In the genomic region with DNA sequence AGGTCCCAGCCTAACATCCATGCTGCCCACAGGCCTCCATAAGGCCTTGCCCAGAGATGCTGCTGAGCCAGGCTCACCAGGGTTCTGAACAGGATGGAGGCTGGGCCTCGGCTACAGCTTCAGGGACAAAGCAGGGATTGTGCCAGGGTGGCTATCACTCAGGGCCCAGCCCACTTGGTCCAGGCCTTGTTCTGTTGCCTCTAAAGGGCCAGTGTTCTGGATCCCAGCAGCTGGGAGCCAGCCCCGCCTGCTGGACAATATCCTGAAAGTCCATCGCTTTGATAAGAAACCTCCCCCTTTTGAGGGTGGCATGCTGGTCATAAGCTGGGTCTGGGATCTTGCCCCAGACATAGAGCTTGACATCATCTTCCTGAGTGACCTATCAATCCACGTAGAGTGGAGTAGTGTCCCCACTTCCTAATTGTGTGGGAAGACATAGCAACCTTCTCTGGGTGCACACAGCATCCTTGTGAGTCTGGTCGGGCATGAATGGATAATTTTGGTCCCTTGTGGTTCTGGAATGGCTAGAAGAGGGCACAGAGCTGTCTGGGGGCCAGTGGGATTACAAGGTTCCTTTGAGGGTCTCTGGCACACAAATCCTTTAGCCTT, we compare ENCODE assay signal across 15 mouse cellular contexts. TPM values are rescaled to one million over a fixed set of nuclear protein-coding genes. Genes with fewer than 3 reads are reported as not detected.
DNase-seq lines count a peak whose midpoint lies in the region; ATAC-seq and TF ChIP-seq lines count a peak whose summit lies in the region.
"Had no signal": no experiment of that assay in that cellular context is flagged by ENCODE, and none has a peak within 500 bp of the region (broad histone marks: within the 10 kb centered on the region; RNA-seq: fewer than 3 reads in every experiment).

No protein-coding gene starts in this region.

- WGBS in hindbrain, embryonic 10.5 days = 70% methylated on average over 5 of the region's 5 CpGs
- WGBS in hindbrain, embryonic 14.5 days = 61% methylated on average over 5 of the region's 5 CpGs
- 69% methylated on average over 5 of the region's 5 CpGs for WGBS in stomach, postnatal 0 days

- H3K9ac ChIP-seq in hindbrain, embryonic 14.5 days = no peak overlapping the region
- H3K9ac ChIP-seq in stomach, postnatal 0 days (ENCODE audit: low read length) = no peak overlapping the region
- H3K9ac ChIP-seq: embryonic facial prominence, embryonic 12.5 days had no signal

- no peak overlapping the region for H3K4me2 ChIP-seq in hindbrain, embryonic 14.5 days (replicated peaks)
- no peak overlapping the region for H3K4me2 ChIP-seq in stomach, postnatal 0 days (replicated peaks; ENCODE audit: low read depth)
- H3K4me2 ChIP-seq: embryonic facial prominence, embryonic 12.5 days had no signal

- TF ChIP-seq EP300 in stomach, postnatal 0 days (optimal IDR thresholded peaks at IDR 0.05) = no peak

- H3K9me3 ChIP-seq in hindbrain, embryonic 10.5 days = no peaks in the 10 kb centered on the region
- no peaks in the 10 kb centered on the region for H3K9me3 ChIP-seq in hindbrain, embryonic 14.5 days (ENCODE audit: control insufficient read depth, low read length)
- H3K9me3 ChIP-seq in stomach, postnatal 0 days (ENCODE audit: control insufficient read depth, low read length) = peaks cover 2% of the 10 kb centered on the region; the same call in 1 of the 2 replicates

- peak overlapping the region; percentile 23; the same call in 1 of the 2 replicates for H3K27ac ChIP-seq in hindbrain, embryonic 10.5 days
- no peak overlapping the region for H3K27ac ChIP-seq in hindbrain, embryonic 14.5 days
- no peak overlapping the region for H3K27ac ChIP-seq in stomach, postnatal 0 days (replicated peaks)
- H3K27ac ChIP-seq: embryonic facial prominence, embryonic 12.5 days; heart, adult 2 months; kidney, postnatal 0 days had no signal

- TF ChIP-seq CTCF in stomach, postnatal 0 days (IDR thresholded peaks at IDR 0.05; ENCODE audit: low read depth) = 0 out of 2 replicates have a peak, but pooled peaks have one; percentile 9

- peaks cover 22% of the 10 kb centered on the region for H3K36me3 ChIP-seq in hindbrain, embryonic 10.5 days
- H3K36me3 ChIP-seq in hindbrain, embryonic 14.5 days (replicated peaks; ENCODE audit: control insufficient read depth, insufficient read depth) = peaks cover 3% of the 10 kb centered on the region; the same call in 1 of the 2 replicates
- no peaks in the 10 kb centered on the region for H3K36me3 ChIP-seq in stomach, postnatal 0 days (ENCODE audit: control insufficient read depth, insufficient read depth, low read length)
- H3K36me3 ChIP-seq: embryonic facial prominence, embryonic 12.5 days had no signal

- no peak for ATAC-seq in hindbrain, embryonic 14.5 days (ENCODE audit: low FRiP score)
- ATAC-seq in stomach, postnatal 0 days (ENCODE audit: low FRiP score, low TSS enrichment) = no peak
- ATAC-seq in megakaryocyte, adult 5-6 weeks (ENCODE audit: poor library complexity, severe bottlenecking) = no peak

- peaks cover 86% of the 10 kb centered on the region for H3K4me1 ChIP-seq in hindbrain, embryonic 10.5 days (replicated peaks)
- peaks cover 86% of the 10 kb centered on the region for H3K4me1 ChIP-seq in hindbrain, embryonic 14.5 days (replicated peaks; ENCODE audit: control insufficient read depth, insufficient read depth, low read length)
- H3K4me1 ChIP-seq in stomach, postnatal 0 days (replicated peaks; ENCODE audit: control insufficient read depth, insufficient read depth) = no peaks in the 10 kb centered on the region

- H3K27me3 ChIP-seq in hindbrain, embryonic 10.5 days (ENCODE audit: insufficient read depth, poor library complexity, severe bottlenecking) = peaks cover 21% of the 10 kb centered on the region
- no peaks in the 10 kb centered on the region for H3K27me3 ChIP-seq in hindbrain, embryonic 14.5 days (ENCODE audit: control insufficient read depth, insufficient read depth, low read length)
- H3K27me3 ChIP-seq in stomach, postnatal 0 days (ENCODE audit: control insufficient read depth, insufficient read depth, low read length) = peaks cover 6% of the 10 kb centered on the region

- H3K4me3 ChIP-seq in hindbrain, embryonic 10.5 days = no peak overlapping the region
- H3K4me3 ChIP-seq in hindbrain, embryonic 14.5 days (replicated peaks; ENCODE audit: low read length) = no peak overlapping the region
- H3K4me3 ChIP-seq in stomach, postnatal 0 days (ENCODE audit: low read depth, low read length) = no peak overlapping the region
- H3K4me3 ChIP-seq: embryonic facial prominence, embryonic 12.5 days; heart, adult 2 months; myocyte had no signal

- no peak for DNase-seq in hindbrain, embryonic 10.5 days (ENCODE audit: low spot score)
- no peak for DNase-seq in hindbrain, embryonic 14.5 days (ENCODE audit: low spot score)
- peak; percentile 71 for DNase-seq in right cerebral cortex, adult 18-20 months
- DNase-seq in right cerebral cortex, postnatal 25 days = no peak
- DNase-seq in cerebellum, postnatal 25 days = peak; percentile 39 to 43
- DNase-seq in stomach, postnatal 0 days (ENCODE audit: low spot score) = no peak
- no peak for DNase-seq in kidney, adult 8-10 months
- DNase-seq: adrenal gland, postnatal 25 days; heart, adult 2 months; heart, postnatal 10 days; lung, adult 18-20 months had no signal

RNA-seq across cellular contexts. Expression of a gene that starts 6.1 kb away (rescaled TPM):
- 8.7 and 14.1 TPM in 2 replicates for polyA plus RNA-seq in hindbrain, embryonic 10.5 days (2016; fragmentation: Nextera tagmentation; extraction: Ambion mirVana)
- polyA plus RNA-seq in hindbrain, embryonic 14.5 days (2014; fragmentation: Nextera tagmentation; extraction: Ambion mirVana) = 23.3 and 24.8 TPM in 2 replicates
- polyA plus RNA-seq in stomach, postnatal 0 days (2015; fragmentation: Nextera tagmentation; extraction: Ambion mirVana) = 0.62 and 0.75 TPM in 2 replicates
- total RNA-seq in megakaryocyte, adult 5-6 weeks (2015) = not detected in 2 replicates
- total RNA-seq in megakaryocyte, adult 5-6 weeks (2017) = not detected in 2 replicates

RNA-seq across cellular contexts. Expression of a gene that starts 37.4 kb away (rescaled TPM):
- 60.3 and 69.0 TPM in 2 replicates for polyA plus RNA-seq in hindbrain, embryonic 10.5 days (2016; fragmentation: Nextera tagmentation; extraction: Ambion mirVana)
- polyA plus RNA-seq in hindbrain, embryonic 14.5 days (2014; fragmentation: Nextera tagmentation; extraction: Ambion mirVana) = 71.9 and 82.7 TPM in 2 replicates
- 33.2 and 33.4 TPM in 2 replicates for polyA plus RNA-seq in stomach, postnatal 0 days (2015; fragmentation: Nextera tagmentation; extraction: Ambion mirVana)
- 29.0 and 30.9 TPM in 2 replicates for total RNA-seq in megakaryocyte, adult 5-6 weeks (2015)
- total RNA-seq in megakaryocyte, adult 5-6 weeks (2017) = 30.7 and 38.7 TPM in 2 replicates

Comparison
In these comparisons a context has a peak if more than half of its experiments do, and no peak if none do; other contexts are left out.
1. DNase-seq: peak in right cerebral cortex, adult 18-20 months (single experiment) and cerebellum, postnatal 25 days (2 of 2); none in hindbrain, embryonic 10.5 days (single experiment), hindbrain, embryonic 14.5 days (single experiment), right cerebral cortex, postnatal 25 days (single experiment), stomach, postnatal 0 days (single experiment) and kidney, adult 8-10 months (0 of 2).